Mouse (Mus musculus) left cerebral cortex, adult 2 months (tissue): ENCODE data around the gene Loxl3. TPM values are rescaled to one million over a fixed set of nuclear protein-coding genes. Genes with fewer than 3 reads are reported as not detected.

ENCODE experiments used
- DNase-seq, 2 experiments: peaks; one replicate each; pipeline ENCODE4 v3.0.0; 2021 to 2022; ENCODE audit warnings: low spot score in 2 of 2, mixed read lengths in 1 of 2; ENCODE audit errors: extremely low spot score in 1 of 2
- H3K27ac ChIP-seq: fragments of 200-600 bp; 2 replicates; pipeline ENCODE4 v1.8.1; 2022
- H3K4me3 ChIP-seq: fragments of 200-600 bp; 2 replicates; pipeline ENCODE4 v1.8.1; 2022
- CTCF ChIP-seq: fragments of 200-600 bp; IDR thresholded peaks from 2 replicates; pipeline ENCODE4 v1.8.1; 2022; ENCODE audit warnings: antibody characterized with exemption, mild to moderate bottlenecking, moderate library complexity
- intact Hi-C: fragments of 180-260 bp; cut with DNase I; formaldehyde crosslinking; loops from one replicate; pipeline ENCODE4 v1.15.1; 2025
- total RNA-seq, 2 experiments: library from RNA; stranded (reverse); gene quantifications; 2 replicates each; pipeline ENCODE4 v1.2.3; 2021

Loxl3 gene
- total RNA-seq, 2 experiments from 2014 or later = 2.0 to 3.5 TPM

DNA sequence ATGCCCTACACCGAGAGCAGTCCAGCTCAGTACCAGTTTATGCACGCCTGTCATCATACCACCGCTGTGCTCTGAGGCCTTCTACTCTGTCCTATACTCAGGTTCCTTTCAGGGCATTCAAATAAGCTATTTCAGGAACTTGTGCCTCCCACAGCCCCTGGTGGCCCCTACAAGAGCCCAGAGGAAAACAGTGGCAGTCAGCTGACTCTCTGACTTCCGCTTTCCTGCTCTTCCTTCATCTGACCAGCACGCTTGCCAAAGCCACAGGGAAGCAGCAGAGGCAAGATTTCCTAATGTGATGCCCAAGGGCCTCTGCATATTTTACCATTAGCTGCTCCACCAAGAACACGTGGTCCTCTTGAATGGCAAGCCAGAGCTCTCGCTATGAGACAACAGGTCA, 29.1 kb upstream of the Loxl3 start:
- TF ChIP-seq CTCF = no peak
- H3K27ac ChIP-seq = no peak overlapping the region
- no peak for DNase-seq
- no peak overlapping the region for H3K4me3 ChIP-seq
- intact Hi-C loops = no loop called here

DNA sequence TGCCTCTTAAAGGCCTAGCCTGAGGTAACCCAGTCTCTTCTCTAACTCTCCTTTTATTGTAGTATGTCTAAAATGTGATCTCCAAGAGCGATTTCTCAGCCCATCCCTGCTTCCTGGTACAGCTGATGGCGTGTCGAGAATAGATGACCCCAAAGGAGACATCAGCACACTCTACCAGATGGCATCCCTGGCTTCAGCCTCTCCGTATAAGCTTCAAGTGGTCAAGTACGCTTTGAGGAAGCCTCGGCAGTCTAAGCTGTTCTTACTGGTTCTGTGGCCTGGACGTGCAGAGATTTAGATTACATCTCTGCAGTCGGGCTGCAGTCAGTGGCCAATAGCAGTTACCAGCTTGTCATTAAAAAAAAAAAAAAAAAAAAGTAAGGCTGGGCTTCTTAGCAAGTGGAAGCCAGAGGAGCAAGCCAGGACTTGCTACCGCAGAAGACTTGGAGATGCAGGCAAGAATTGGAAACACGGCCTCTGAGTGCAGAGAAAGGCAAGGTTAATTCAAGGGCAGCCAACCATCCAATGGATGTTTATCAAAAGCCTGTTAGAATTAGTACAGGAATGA, 28.4 kb upstream of the Loxl3 start:
- intact Hi-C loops = no loop called here
- TF ChIP-seq CTCF = no peak
- H3K27ac ChIP-seq = no peak overlapping the region
- DNase-seq = no peak
- no peak overlapping the region for H3K4me3 ChIP-seq

DNA sequence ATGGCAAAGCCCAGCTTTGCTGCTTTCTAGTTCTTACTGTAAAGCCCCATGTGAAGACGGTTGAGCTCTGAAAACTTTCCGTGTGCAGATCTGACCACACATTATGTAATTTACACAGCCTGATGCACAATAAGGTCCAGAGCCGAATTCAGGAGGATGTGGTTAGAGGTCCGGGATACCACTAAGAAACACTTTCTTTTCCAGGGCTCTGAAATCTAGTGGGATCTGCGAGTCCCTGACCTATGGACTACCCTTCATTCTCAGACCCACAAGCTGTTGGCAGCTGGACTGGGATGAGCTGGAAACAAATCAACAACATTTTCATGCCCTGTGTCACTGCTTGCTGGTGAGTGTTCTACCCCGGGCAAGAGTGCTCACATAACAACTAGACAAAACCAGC, 27.9 kb upstream of the Loxl3 start:
- intact Hi-C loops = no loop called here

DNA sequence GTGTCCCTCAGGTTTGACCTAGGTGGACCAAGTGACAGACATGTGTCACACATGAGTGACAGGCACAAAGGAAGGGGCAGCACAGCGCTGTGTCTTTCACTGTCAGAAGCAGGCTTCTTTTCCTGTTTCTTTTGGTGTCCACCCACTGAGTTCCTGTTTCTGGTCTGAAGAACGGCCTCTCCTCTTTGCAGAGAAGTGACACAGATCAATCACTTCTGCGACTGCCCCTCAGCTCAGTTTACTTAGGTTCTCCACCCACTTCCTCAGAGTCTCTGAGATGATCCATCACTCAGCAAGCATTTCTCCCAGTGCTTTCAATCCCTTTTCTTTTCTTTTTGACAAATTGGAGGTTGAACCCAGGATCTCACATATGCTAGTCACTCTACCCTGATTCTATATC, 25.3 kb upstream of the Loxl3 start:
- intact Hi-C loops = no loop called here
- TF ChIP-seq CTCF = no peak
- Histone ChIP-seq H3K4me3 (no peak overlapping the region), H3K27ac (no peak overlapping the region)
- DNase-seq = no peak

More for the DNA sequence above, 27.9 kb upstream of the Loxl3 start:
- no peak for TF ChIP-seq CTCF
- Histone ChIP-seq H3K4me3 (no peak overlapping the region), H3K27ac (no peak overlapping the region)
- no peak for DNase-seq

DNA sequence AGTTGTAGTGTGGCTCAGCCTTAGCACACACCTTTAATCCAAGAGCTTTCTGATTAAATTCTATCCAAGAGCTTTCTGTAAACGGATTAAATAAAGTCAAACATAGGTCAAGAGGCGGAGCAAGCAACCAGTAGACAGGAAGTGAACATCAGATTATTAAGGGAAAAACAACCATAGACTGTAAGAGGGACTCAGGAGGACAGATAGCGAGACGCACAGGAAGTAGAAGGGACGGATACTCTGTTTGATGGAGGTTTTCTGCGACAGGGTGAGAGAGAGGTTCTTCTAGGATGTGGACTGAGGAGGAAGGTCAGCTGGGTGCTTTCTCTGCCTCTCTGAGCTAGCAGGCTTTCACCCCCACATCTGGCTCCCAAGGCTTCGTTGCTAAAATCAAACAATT, 24.0 kb upstream of the Loxl3 start:
- no peak for TF ChIP-seq CTCF
- Histone ChIP-seq H3K27ac (no peak overlapping the region), H3K4me3 (no peak overlapping the region)
- intact Hi-C loops = no loop called here
- DNase-seq = no peak

DNA sequence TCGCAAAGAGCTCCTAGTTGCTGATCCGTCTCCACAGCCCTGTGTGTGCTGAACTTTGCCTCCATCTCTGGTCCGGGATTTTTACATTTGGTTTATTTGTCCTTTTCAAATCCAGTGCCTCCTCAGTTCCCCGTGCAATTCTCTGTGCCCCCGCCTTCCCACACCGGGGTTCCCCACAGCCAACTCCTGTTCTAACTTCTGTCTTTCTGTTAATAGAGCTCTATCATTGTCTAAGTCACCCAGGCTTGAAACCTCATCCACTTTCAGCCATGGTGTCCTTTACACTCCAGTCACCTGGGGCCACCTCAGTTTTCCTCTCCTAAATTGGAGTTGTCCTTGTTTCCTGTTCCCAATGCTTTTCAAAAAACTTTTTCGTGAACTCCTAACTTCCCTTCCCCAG, 22.7 kb upstream of the Loxl3 start:
- intact Hi-C loops = no loop called here
- DNase-seq = no peak
- H3K27ac ChIP-seq = no peak overlapping the region
- no peak for TF ChIP-seq CTCF
- no peak overlapping the region for H3K4me3 ChIP-seq

DNA sequence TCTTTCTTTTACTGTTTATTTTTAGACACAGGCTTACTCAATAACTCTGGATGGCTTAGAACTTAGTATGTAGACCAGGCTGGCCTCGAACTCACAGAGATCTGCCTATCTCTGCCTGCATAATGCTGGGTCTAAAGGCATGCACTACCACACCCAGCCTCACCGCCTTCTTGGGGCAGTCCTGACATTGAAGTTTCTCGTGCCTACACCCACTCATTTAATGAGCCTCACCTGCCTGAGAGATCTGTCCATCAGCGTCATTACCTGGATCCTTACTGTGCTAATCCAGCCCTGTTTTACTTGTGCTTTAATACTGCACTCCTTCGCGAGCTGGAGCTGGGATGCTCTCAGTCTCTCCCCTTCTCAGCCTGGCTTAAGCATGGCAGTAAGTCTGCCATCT, 22.2 kb upstream of the Loxl3 start:
- Histone ChIP-seq H3K4me3 (no peak overlapping the region), H3K27ac (no peak overlapping the region)
- intact Hi-C loops = no loop called here
- no peak for TF ChIP-seq CTCF
- DNase-seq = no peak

DNA sequence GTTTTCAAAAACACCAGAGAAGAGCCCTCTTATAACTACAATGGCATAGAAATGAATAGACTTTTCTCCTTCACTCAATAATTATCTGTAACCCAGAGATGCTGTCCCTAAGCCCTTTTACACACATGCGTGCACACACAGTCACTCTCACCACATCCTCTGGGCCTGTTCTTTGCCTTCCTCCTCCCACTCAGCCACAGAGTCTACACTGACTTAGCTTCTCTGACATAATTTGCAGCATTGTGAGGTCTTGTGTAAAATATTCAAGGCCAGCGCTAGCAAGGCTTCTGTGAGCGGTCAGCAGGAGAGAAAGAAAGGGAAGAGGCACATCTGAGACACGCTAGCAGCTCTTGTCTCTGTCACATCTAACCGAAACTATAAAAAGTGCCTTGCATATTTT, 20.5 kb upstream of the Loxl3 start:
- Histone ChIP-seq H3K27ac (no peak overlapping the region), H3K4me3 (no peak overlapping the region)
- intact Hi-C loops = no loop called here
- no peak for DNase-seq
- no peak for TF ChIP-seq CTCF

DNA sequence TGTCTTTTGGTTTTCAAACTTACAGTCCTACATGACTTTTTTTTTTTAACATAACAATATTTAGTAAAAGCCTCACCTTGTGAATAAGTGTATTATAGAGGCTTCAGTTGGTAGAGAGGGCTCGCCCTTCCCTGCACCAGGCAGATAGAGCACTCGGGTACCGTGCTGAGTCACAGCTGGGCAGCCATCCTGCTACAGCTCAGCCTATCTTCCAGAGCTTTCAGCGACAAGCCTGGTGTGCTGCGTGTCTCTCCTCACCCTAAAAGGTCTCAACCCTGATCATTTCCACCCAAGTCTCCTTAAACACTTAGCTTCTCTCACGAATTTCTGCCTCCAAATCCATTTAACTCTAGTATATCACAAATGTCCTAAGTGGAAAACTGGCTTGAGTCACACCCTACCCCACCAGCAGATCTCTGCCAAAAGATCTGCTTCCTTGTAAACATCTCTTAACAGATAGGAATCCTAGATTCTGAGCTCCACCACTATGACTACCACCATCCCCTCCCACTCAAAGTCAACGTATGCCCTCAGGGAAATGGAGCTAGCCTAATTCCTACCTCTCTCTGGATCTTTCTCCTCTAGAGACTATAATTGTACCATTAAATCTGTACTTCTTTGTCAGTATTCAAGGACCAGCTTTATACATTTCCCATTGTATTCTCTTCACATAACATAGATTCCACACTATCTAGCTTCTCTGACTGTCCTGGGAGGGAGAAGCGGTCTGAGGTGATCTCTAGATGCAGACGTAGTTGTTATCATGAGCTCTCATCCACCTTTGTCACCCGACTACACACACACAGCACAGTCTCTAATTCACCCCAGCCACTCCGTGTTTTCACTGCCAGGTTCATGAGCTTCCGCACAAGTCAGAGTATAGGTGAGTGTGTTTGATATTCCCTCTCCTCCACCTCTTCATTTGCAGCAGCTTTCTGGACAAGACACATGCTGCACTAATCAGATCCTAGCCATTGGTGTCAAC, 19.2 kb upstream of the Loxl3 start:
- H3K4me3 ChIP-seq = no peak overlapping the region
- no peak for DNase-seq
- TF ChIP-seq CTCF = no peak
- intact Hi-C loops = no loop called here
- H3K27ac ChIP-seq = no peak overlapping the region

DNA sequence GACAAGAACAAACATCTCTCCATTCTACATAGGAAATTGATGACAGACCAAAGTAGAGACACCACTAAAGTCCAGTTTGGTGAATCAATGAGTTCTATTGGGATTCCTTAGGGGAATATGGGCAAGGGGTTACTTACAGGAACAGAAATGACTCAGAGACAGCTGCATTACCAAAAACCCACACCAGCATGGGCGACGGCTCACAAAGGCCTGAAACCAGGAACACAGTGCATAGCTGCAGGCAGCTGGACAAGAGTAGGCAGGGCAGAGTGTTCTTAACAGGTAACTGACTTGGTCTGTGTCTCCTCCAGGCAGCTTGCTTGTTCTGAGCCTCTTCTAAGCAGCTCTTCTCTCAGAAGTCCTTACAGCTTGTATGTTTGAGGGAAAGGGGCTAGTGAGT, 18.2 kb upstream of the Loxl3 start:
- TF ChIP-seq CTCF = no peak
- no peak for DNase-seq
- no peak overlapping the region for H3K27ac ChIP-seq
- intact Hi-C loops = no loop called here
- no peak overlapping the region for H3K4me3 ChIP-seq

DNA sequence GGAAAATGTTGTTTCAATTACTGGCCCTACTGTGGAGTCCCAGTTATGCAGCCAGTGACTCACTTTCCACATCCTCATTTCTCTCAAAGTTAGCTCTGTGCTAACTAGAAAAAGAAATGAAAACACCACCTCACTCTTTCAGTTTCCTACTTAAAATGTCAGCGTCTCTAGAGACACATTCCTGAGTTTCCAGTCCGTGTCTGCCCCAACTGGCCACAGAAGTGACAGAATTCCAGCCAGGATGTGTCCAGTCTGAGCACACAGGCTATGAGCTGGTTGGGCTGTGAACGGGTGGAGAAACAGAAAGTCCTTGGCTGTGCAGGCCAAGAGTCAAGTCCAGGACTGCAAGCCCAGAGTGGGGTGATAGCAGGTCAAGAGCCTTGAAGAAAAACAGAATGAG, 16.8 kb upstream of the Loxl3 start:
- no peak overlapping the region for H3K27ac ChIP-seq
- no peak overlapping the region for H3K4me3 ChIP-seq
- DNase-seq = no peak
- TF ChIP-seq CTCF = no peak
- intact Hi-C loops = no loop called here

DNA sequence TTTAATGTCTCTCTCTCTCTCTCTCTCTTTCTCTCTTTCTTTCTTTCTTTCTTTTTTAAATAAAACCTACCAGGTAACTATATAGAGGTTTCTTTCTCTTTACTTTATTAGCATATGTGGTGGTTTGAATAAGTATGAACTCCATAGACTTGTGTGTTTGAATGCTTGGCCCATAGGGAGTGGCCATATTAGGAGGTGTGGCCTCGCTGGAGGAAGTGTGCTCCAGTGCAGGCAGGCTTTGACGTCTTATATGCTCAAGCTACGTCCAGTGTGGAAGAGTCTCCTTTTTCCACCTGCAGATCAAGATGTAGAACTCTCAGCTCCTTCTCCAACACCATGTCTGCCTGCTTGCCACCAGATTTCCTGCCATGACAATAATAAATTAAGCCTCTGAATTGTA, 14.9 kb upstream of the Loxl3 start:
- no peak overlapping the region for H3K4me3 ChIP-seq
- intact Hi-C loops = no loop called here
- H3K27ac ChIP-seq = no peak overlapping the region
- TF ChIP-seq CTCF = no peak
- DNase-seq = no peak

DNA sequence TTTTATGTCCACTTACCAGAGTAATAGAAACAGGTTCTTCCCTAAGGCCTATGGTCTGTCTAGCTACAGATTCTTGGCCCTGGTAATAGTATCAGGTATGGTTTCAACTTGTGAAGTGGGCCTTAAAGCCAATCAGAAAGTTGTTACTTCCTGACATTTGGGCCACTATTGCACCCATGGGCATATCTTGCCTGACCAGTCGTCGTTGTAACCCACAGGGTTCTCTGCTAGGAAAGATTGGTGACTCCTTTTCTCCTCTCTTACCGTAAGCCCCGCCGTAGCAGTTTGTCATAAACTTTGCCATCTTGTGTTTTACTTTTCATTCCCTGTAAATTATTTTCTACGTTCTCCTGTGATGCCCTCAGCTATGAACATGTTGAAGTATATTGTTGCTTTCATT, 13.9 kb upstream of the Loxl3 start:
- DNase-seq = no peak
- intact Hi-C loops = no loop called here
- no peak for TF ChIP-seq CTCF
- H3K4me3 ChIP-seq = no peak overlapping the region
- H3K27ac ChIP-seq = no peak overlapping the region
